Mouse (Mus musculus): ENCODE results near the gene Vat1. TPM values are rescaled to one million over a fixed set of nuclear protein-coding genes. Genes with fewer than 3 reads are reported as not detected.

Gene Vat1
- polyA plus RNA-seq, 1 experiment from 2014 or later, result 69.9 TPM

DNA sequence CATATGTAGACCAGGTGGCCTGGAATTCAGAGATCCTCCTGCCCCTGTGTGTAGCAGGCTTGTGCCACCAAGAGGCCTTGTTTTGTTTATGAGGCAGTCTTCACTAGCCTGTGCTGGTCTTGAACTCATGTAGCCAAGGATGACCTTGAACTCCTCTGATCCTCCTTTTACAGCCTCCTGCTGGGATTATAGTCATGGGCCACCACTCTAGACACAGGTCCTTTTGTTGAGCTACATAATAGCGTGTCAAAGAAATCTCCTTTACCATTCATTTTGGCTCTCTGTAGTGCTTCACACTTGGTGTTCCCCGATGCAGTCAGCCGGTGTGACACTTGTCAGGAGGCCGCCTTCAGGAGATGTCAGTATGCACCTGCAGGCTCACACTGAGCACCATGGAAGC is 29.1 kb downstream of the Vat1 start:
- no peak overlapping the region for H3K4me2 ChIP-seq (ENCODE audit: low read depth, low read length)
- no peaks in the 10 kb centered on the region for H3K27me3 ChIP-seq (replicated peaks; ENCODE audit: control insufficient read depth, insufficient read depth, low read length)
- peaks cover 7% of the 10 kb centered on the region for H3K36me3 ChIP-seq (ENCODE audit: control insufficient read depth, insufficient read depth, low read length)
- ATAC-seq, result no peak
- H3K9me3 ChIP-seq (ENCODE audit: control insufficient read depth, low read length), result no peaks in the 10 kb centered on the region
- no peak overlapping the region for H3K4me3 ChIP-seq (ENCODE audit: low read length)
- WGBS, result 84% methylated on average over 4 of the region's 4 CpGs
- no peak overlapping the region for H3K9ac ChIP-seq (ENCODE audit: low read depth, low read length)
- no peak overlapping the region for H3K27ac ChIP-seq (ENCODE audit: low read length)
- H3K4me1 ChIP-seq (ENCODE audit: control insufficient read depth, insufficient read depth, low read length), result no peaks in the 10 kb centered on the region

DNA sequence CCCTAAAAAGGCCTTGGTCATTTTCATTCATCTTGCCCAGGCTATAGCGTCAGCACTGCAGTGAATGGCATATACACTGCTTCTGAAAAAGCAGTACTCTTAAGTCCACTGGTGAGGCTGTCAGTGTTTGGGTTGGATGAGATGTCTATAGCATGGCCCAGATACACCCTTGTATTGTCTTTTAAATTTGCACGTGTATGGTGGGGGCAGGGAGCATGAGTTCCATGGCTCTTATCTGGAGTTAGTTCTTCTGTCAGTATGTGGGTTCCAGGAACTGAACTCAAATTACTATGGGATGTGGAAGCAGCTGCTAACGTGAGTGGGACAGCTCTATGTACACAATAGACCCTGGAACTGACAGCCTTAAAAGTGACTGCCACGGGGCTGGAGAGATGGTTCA is 30.2 kb downstream of the Vat1 start:
- 75% methylated on average over 4 of the region's 4 CpGs for WGBS
- Histone ChIP-seq H3K4me3 (ENCODE audit: low read length) (no peak overlapping the region), H3K27me3 (replicated peaks; ENCODE audit: control insufficient read depth, insufficient read depth, low read length) (no peaks in the 10 kb centered on the region), H3K27ac (ENCODE audit: low read length) (no peak overlapping the region), H3K36me3 (ENCODE audit: control insufficient read depth, insufficient read depth, low read length) (peaks cover 7% of the 10 kb centered on the region), H3K4me1 (ENCODE audit: control insufficient read depth, insufficient read depth, low read length) (no peaks in the 10 kb centered on the region), H3K4me2 (ENCODE audit: low read depth, low read length) (no peak overlapping the region), H3K9me3 (ENCODE audit: control insufficient read depth, low read length) (no peaks in the 10 kb centered on the region), H3K9ac (ENCODE audit: low read depth, low read length) (no peak overlapping the region)
- ATAC-seq, result no peak

DNA sequence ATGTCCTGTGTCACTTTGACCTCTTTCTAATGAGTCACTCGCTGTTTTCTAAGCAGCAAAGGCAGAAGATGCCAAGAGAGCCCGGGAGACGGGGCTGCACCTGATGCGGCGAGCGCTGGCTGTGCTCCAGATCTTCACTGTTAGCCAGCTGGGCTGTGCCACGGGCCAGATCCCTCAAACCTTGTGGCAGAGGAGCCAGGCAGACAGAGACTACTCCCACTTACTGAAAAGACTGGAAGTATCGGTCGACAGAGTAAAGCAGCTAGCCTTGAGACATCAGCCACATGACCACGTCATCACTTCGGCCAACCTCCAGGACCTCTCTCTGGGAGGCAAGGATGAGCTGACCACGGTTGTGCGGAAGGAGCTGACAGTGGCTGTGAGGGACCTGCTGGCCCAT is 32.6 kb downstream of the Vat1 start:
- no peak for ATAC-seq

DNA sequence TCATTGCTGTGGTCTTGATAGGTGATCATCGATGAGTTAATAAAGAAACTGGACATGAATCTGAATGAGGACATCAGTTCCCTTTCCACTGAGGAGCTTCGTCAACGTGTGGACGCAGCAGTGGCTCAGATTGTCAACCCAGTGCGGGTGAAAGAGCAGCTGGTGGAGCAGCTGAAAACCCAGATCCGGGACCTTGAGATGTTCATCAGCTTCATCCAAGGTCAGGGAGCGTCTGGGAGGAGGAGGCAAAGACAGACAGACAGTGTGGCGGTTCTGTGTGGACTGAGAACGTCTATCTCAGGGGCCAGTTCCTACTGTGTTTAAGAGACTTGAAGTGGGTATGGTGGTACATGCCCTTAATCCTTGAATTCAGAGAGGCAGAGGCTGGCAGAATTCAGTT is 34.7 kb downstream of the Vat1 start:
- Histone ChIP-seq H3K36me3 (ENCODE audit: control insufficient read depth, insufficient read depth, low read length) (peaks cover 12% of the 10 kb centered on the region), H3K4me3 (ENCODE audit: low read length) (no peak overlapping the region), H3K9ac (ENCODE audit: low read depth, low read length) (no peak overlapping the region), H3K9me3 (ENCODE audit: control insufficient read depth, low read length) (no peaks in the 10 kb centered on the region), H3K27ac (ENCODE audit: low read length) (no peak overlapping the region), H3K4me1 (ENCODE audit: control insufficient read depth, insufficient read depth, low read length) (peaks cover 7% of the 10 kb centered on the region), H3K4me2 (ENCODE audit: low read depth, low read length) (no peak overlapping the region), H3K27me3 (replicated peaks; ENCODE audit: control insufficient read depth, insufficient read depth, low read length) (no peaks in the 10 kb centered on the region)
- WGBS, result 91% methylated on average over 9 of the region's 9 CpGs
- no peak for ATAC-seq

More for the DNA sequence above, 32.6 kb downstream of the Vat1 start:
- Histone ChIP-seq H3K4me3 (ENCODE audit: low read length) (no peak overlapping the region), H3K27ac (ENCODE audit: low read length) (no peak overlapping the region), H3K4me1 (ENCODE audit: control insufficient read depth, insufficient read depth, low read length) (no peaks in the 10 kb centered on the region), H3K27me3 (replicated peaks; ENCODE audit: control insufficient read depth, insufficient read depth, low read length) (no peaks in the 10 kb centered on the region), H3K9ac (ENCODE audit: low read depth, low read length) (no peak overlapping the region), H3K4me2 (ENCODE audit: low read depth, low read length) (no peak overlapping the region), H3K9me3 (ENCODE audit: control insufficient read depth, low read length) (no peaks in the 10 kb centered on the region), H3K36me3 (ENCODE audit: control insufficient read depth, insufficient read depth, low read length) (peaks cover 12% of the 10 kb centered on the region)
- WGBS, result 90% methylated on average over 13 of the region's 13 CpGs

DNA sequence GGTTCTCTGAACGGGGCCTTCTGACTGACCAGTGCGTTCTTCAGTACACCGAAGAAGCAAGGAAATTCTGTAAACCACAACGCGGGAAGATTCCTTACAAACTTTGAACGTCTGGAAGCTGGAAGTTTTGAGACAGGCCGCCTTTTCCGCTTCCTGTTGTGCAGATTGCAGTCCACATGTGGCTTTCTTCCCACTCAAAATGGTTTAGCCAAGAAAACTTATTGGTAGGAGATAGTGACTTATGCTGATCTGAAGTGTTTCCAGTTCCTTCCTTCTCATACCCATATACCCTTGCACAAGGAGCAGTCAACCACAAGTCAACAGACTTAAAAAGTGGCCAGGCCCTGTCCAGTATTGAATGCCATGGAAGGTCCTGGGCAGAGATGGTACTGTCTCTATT is 39.9 kb downstream of the Vat1 start:
- 50% methylated on average over 8 of the region's 8 CpGs for WGBS
- Histone ChIP-seq H3K9me3 (ENCODE audit: control insufficient read depth, low read length) (no peaks in the 10 kb centered on the region), H3K36me3 (ENCODE audit: control insufficient read depth, insufficient read depth, low read length) (peaks cover 5% of the 10 kb centered on the region; the same call in 1 of the 2 replicates), H3K27me3 (replicated peaks; ENCODE audit: control insufficient read depth, insufficient read depth, low read length) (no peaks in the 10 kb centered on the region), H3K9ac (ENCODE audit: low read depth, low read length) (peak overlapping the region; percentile 94), H3K4me3 (ENCODE audit: low read length) (peak overlapping the region; percentile 97), H3K27ac (ENCODE audit: low read length) (no peak overlapping the region), H3K4me1 (ENCODE audit: control insufficient read depth, insufficient read depth, low read length) (peaks cover 19% of the 10 kb centered on the region), H3K4me2 (ENCODE audit: low read depth, low read length) (peak overlapping the region; percentile 88)
- no peak for ATAC-seq

DNA sequence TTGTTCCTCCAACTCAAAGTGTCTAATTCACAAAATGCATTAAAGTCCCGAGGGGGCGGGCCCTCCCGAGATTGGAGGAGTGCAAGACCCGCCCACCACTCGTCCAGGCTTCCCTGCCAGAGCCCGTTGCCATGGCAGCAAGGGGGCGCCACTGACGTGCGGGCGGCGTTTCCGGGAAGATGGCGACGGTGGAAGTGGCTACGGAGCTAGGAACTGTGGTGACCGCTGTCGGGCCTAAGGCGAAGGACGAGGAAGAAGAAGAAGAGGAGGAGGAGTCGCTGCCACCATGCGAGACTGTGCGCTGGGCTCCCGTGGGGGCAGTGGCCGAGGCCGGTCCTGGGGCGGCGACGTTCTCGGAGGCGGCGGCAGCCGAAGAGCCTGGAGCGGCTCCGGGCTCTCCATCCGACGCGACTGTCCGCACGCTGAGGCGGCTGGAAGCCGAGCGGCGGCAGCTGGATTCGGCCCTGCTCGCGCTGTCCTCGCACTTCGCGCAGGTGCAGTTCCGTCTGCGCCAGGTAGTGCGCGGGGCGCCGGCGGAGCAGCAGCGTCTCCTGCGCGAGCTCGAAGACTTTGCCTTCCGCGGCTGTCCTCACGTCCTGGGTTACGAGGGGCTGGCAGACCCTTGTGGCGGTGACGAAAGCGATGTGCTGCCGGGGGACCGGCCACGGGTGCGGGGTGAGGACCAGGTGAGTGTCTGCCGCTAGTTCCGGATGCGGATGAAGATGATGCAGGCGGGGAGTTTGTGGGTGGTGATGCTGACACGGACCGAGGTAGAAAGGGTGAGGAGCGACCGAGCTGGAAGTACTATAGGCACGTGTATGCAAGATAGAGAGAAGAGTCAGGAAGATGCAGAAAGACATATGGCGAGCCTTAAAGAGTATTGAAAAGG is 40.9 kb downstream of the Vat1 start, which contains the start of the genes Rundc1 and Ptges3l:
Gene Rundc1 (plus strand): TSS at position 161 of the 889 bp plus-strand sequence.
Gene Ptges3l (minus strand): TSS at position 409 of the 889 bp plus-strand sequence.
- H3K4me1 ChIP-seq (ENCODE audit: control insufficient read depth, insufficient read depth, low read length), result peaks cover 19% of the 10 kb centered on the region
- no peaks in the 10 kb centered on the region for H3K9me3 ChIP-seq (ENCODE audit: control insufficient read depth, low read length)
- peak within 1 kb of the TSS; percentile 88 for H3K4me2 ChIP-seq (ENCODE audit: low read depth, low read length)
- H3K9ac ChIP-seq (ENCODE audit: low read depth, low read length), result peak within 1 kb of the TSS; percentile 94
- H3K27ac ChIP-seq (ENCODE audit: low read length), result peak within 1 kb of the TSS; percentile 92
- WGBS, result under 1% methylated on average over 81 of the region's 81 CpGs
- H3K4me3 ChIP-seq (ENCODE audit: low read length), result peak within 1 kb of the TSS; percentile 97
- no peaks in the 10 kb centered on the region for H3K27me3 ChIP-seq (replicated peaks; ENCODE audit: control insufficient read depth, insufficient read depth, low read length)
- ATAC-seq, result peak; percentile 95
- peaks cover under 1% of the 10 kb centered on the region; the same call in 1 of the 2 replicates for H3K36me3 ChIP-seq (ENCODE audit: control insufficient read depth, insufficient read depth, low read length)

DNA sequence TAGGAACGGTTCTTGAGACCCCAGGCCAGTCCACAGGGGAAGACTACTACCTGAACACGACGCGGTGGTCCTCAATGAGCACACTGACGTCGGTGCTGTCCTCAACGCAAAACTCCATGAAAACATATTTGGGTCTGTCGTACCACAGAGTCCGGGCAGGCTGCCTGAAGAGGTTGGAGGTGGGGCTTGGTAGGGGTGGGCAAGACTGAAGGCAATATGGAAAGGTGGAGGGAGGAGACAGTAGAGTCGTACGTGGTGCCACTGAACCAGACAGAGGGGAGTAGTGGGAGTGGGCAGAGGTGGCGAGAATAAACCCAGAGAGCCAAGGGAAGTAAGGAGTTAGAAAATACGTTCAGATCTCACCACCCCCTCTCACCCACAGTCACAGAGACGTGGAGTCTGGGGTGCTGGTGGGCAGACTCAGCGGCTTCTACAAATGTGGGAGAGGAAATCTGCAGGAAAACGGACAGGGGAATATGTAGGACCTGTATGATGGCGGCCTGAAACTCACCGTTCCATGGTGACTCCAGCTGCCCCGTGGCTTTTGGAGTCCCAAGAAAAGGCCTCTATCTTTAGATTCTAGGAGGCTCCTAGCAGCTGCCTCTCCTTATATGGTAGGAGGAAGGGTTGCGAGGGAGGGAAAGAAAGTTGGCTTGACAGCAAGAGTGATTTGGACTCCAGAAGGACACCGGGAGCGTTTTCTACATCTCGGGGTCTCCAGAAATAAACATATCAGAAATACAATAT is 41.8 kb downstream of the Vat1 start, which contains the start of gene Gm27029:
Gene Gm27029 (minus strand): TSS at position 692 of the 747 bp plus-strand sequence.
- ATAC-seq, result peak; percentile 83

DNA sequence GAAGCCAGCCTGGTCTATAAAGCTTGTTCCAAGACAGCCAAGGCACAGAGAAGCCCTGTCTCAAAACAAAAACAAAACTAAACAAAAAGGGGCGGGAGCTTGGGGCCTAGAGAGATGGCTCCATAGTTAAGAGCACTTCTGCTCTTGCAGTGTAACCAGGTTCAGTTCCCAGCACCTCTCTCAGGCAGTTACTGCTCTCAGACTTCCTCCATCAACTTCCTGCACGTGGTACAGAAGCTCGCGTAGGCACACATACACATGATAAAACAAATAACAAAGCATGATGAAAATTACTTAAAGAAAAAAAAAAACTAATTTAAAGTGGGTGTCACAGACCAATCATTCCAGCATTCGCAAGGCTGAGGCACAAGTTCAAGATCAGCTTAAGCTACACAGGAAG is 45.9 kb downstream of the Vat1 start:
- Histone ChIP-seq H3K4me2 (ENCODE audit: low read depth, low read length) (no peak overlapping the region), H3K27ac (ENCODE audit: low read length) (no peak overlapping the region), H3K4me3 (ENCODE audit: low read length) (no peak overlapping the region), H3K4me1 (ENCODE audit: control insufficient read depth, insufficient read depth, low read length) (peaks cover 13% of the 10 kb centered on the region), H3K36me3 (ENCODE audit: control insufficient read depth, insufficient read depth, low read length) (no peaks in the 10 kb centered on the region), H3K9me3 (ENCODE audit: control insufficient read depth, low read length) (no peaks in the 10 kb centered on the region), H3K27me3 (replicated peaks; ENCODE audit: control insufficient read depth, insufficient read depth, low read length) (no peaks in the 10 kb centered on the region), H3K9ac (ENCODE audit: low read depth, low read length) (no peak overlapping the region)
- ATAC-seq, result no peak
- 88% methylated on average over 5 of the region's 5 CpGs for whole genome bisulfite sequencing

More for the DNA sequence above, 41.8 kb downstream of the Vat1 start, which contains the start of gene Gm27029:
- Histone ChIP-seq H3K4me3 (ENCODE audit: low read length) (peak within 1 kb of the TSS; percentile 97), H3K27ac (ENCODE audit: low read length) (peak within 1 kb of the TSS; percentile 92), H3K4me2 (ENCODE audit: low read depth, low read length) (peak within 1 kb of the TSS; percentile 88), H3K9ac (ENCODE audit: low read depth, low read length) (peak within 1 kb of the TSS; percentile 94), H3K4me1 (ENCODE audit: control insufficient read depth, insufficient read depth, low read length) (peaks cover 19% of the 10 kb centered on the region), H3K27me3 (replicated peaks; ENCODE audit: control insufficient read depth, insufficient read depth, low read length) (no peaks in the 10 kb centered on the region), H3K36me3 (ENCODE audit: control insufficient read depth, insufficient read depth, low read length) (no peaks in the 10 kb centered on the region), H3K9me3 (ENCODE audit: control insufficient read depth, low read length) (no peaks in the 10 kb centered on the region)
- 5% methylated on average over 23 of the region's 23 CpGs for WGBS

DNA sequence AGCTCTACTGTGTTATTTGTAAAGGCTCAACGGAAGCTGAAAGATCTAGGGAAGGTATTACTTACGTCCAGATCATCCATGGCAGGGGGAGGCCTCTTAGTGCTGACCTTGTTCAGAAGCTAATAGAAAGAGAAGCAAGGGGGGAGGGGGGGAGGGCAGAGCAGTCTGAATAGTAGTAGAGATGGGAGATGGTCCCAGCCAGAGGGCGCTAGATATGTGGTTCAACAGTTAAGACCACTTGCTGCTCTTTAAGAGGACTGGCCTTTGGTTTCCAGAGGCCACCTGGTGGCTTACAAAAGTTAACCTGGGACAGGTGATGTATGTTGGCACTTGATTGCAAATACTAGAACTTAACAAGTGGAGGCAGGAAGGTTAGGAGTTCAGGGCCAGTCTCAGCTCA is 46.4 kb downstream of the Vat1 start:
- Histone ChIP-seq H3K4me1 (ENCODE audit: control insufficient read depth, insufficient read depth, low read length) (peaks cover 13% of the 10 kb centered on the region), H3K4me3 (ENCODE audit: low read length) (no peak overlapping the region), H3K4me2 (ENCODE audit: low read depth, low read length) (no peak overlapping the region), H3K9me3 (ENCODE audit: control insufficient read depth, low read length) (no peaks in the 10 kb centered on the region), H3K27ac (ENCODE audit: low read length) (no peak overlapping the region), H3K27me3 (replicated peaks; ENCODE audit: control insufficient read depth, insufficient read depth, low read length) (no peaks in the 10 kb centered on the region), H3K36me3 (ENCODE audit: control insufficient read depth, insufficient read depth, low read length) (no peaks in the 10 kb centered on the region), H3K9ac (ENCODE audit: low read depth, low read length) (no peak overlapping the region)
- WGBS, result 30% methylated on average over 3 of the region's 3 CpGs
- no peak for ATAC-seq

Measured in intestine, embryonic 16.5 days (tissue).